Mouse (Mus musculus) CH12.LX (cell line): ENCODE results near the gene Glis1.

Source experiments
- CTCF ChIP-seq, 2 experiments: IDR thresholded peaks in 1 of 2; conservative IDR thresholded peaks in 1 of 2; 2 replicates each; pipeline ENCODE4 v1.5.1; 2011 to 2012; ENCODE audit warnings: low read depth in 2 of 2, low read length in 2 of 2, improper control_type of control experiment in 1 of 2, inconsistent platforms in 1 of 2, mild to moderate bottlenecking in 1 of 2, moderate library complexity in 1 of 2
- E2F4 ChIP-seq: IDR thresholded peaks from 2 replicates; pipeline ENCODE4 v1.6.1; 2011; ENCODE audit warnings: low read depth, low read length, improper control_type of control experiment; ENCODE audit not compliant: insufficient replicate concordance
- EP300 ChIP-seq: IDR thresholded peaks from 2 replicates; pipeline ENCODE4 v1.6.1; 2011; ENCODE audit warnings: low read length, improper control_type of control experiment
- MAX ChIP-seq: IDR thresholded peaks from 2 replicates; pipeline ENCODE4 v1.6.1; 2011; ENCODE audit warnings: low read length, improper control_type of control experiment
- POLR2A ChIP-seq: IDR thresholded peaks from 2 replicates; pipeline ENCODE4 v1.6.1; 2011; ENCODE audit warnings: low read depth, mild to moderate bottlenecking, improper control_type of control experiment, low read length
- POLR2AphosphoS2 ChIP-seq: IDR thresholded peaks from 2 replicates; pipeline ENCODE4 v1.6.1; 2011; ENCODE audit warnings: low read depth, low read length, improper control_type of control experiment

GRCm38 (mm10) chr4:107589046-107589445 is 154.7 kb downstream of the Glis1 start:
- TF ChIP-seq POLR2AphosphoS2 = no peak
- TF ChIP-seq MAX = no peak
- TF ChIP-seq EP300 = no peak
- TF ChIP-seq CTCF (conservative IDR thresholded peaks at IDR 0.05 in 1 of 2, IDR thresholded peaks at IDR 0.05 in 1 of 2; ENCODE audit: low read depth in 2 of 2, low read length in 2 of 2) = no peak
- no peak for TF ChIP-seq E2F4
- TF ChIP-seq POLR2A = no peak
